Mouse (Mus musculus) megakaryocyte progenitor cell, adult 5-6 weeks (primary cell): Measurements from ENCODE around the gene Ntn1. TPM values are rescaled to one million over a fixed set of nuclear protein-coding genes. Genes with fewer than 3 reads are reported as not detected.

ENCODE experiments used
- ATAC-seq: replicated peaks from 2 replicates; pipeline ENCODE4 v1.8.0; 2016; ENCODE audit warnings: mild to moderate bottlenecking, moderate TSS enrichment, inconsistent platforms; ENCODE audit not compliant: poor library complexity
- total RNA-seq, 2 experiments: library from RNA; stranded (forward) in 1 of 2; stranded (reverse) in 1 of 2; fragments of 157-497, 149-512 nt in 1 of 2; fragments of 200-1000 nt in 1 of 2; gene quantifications; 2 replicates each; pipeline versions ENCODE4 v1.2.3 to v1.2.4; 2015 to 2017

Ntn1 gene
- total RNA-seq, 2 experiments from 2014 or later, result not detected

DNA sequence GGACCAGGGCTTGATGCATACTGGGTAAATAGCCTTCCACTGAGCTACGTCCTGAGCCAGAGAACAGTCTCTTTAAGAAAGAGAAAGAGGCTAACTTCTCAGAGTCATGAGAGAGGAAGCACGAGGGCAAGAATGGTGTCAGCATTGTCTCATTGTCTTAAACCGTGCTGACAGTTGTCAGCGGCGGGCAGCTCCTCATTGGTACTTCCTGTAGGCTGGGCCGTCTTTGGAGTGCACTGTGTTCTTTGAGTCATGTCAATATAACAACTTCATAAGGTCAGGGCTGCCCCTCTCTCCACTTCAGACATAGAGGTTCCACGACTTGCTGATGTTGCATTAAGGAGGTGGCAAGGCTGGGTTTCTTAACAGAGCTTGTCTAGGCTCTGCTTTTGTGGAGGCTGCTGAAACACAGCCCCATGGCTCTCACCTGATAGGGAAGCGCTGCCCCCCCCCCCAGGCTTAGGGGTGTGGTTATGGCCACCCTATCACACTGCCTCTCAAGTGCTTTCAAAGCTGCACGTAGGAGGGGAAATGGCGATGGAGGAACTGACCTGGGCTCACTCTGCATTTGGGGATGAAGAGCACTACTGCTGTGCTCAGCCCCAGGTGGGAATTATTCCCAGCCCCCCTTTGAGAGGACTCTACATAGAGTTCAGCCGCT lies 6.8 kb upstream of the Ntn1 start:
- ATAC-seq, result no peak

DNA sequence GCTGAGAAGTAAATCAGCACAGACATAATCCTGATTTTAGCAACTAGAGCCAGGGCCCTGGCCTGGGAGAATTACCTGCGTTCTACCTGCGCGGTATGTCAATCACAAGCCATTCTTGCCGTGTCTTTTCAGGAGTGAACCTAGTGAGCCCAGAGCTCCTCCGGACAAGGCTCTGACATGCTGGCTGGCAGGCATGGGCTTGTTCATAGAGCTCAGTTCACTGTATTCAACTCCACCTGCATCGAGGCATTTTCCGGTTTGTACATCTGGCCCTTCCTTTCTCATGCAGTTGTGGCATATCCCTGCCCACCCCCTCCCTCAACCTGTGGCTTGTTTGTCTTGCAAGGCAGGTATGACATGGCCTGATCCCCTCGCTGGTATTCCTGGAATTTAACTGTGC lies 5.0 kb upstream of the Ntn1 start:
- ATAC-seq, result no peak

DNA sequence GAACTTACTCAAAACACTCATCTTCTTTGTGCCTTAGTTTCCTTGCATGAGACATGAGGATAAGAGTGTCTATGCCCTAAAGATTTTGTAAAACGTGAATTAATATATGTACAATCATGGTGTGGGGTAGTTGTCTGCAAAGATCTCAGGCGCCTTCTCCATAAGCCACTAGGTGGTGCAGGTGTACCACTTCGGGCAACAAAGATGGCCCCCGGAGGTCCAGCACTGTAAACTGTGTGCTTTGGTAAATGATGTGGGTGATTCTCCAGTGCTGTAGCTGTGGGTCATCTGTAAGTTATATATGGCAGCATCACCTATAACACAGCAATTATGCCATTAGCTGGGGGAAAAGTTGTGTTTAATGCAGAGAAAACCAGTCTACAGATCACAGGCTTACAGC lies 3.6 kb upstream of the Ntn1 start:
- peak; percentile 70 for ATAC-seq

DNA sequence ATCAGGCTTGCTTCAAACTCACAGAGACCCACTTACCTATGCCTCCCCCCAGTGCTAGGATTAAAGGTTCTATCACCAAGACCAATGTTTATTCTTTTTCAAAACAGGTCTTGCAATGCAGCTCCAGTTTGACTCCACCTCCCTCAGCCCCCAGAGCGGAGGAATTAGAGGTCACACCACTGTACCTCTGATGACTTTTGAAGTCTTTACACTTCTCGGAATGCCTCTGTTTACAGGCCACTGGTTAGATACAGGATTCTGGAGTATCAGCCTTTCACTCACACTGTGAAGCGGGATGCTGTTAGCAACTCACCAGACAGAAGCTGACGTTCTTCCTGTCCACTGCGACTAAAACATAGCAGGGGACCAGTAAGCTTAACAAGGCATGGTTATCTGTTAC lies 805 bp upstream of the Ntn1 start:
- ATAC-seq, result no peak

DNA sequence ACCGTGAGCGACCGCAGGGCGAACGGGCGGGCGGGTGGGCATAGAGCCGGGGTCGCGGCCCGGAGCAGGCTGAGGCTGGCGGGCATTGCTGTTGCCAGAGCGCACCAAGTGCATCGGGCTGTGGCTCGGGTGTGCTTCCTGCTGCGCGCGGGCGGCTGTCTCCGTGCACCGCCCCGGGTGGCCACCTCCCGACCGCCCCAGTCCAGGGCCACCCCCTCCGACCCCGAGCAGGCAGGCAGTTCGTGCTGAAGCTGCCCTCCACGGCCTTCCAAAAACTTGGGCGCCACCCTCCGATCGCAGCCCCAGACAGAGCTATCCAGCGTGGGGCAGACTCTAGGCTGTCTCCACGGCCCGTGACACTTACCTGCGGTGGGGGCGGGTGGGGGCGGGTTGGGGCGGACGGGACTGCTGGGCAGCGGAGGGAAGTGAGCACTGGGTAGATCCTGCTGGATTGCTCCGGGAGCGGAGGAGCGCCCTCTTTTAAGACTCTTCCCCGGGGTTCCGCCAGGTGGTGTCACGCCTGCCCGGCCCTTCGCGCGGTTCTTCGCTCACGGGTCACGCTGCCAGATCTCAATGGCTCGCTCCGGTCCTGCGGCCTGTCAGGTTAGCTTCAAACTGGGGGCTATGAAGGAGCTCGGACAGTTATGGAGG lies 477 bp downstream of the Ntn1 start:
- ATAC-seq, result peak; percentile 29

DNA sequence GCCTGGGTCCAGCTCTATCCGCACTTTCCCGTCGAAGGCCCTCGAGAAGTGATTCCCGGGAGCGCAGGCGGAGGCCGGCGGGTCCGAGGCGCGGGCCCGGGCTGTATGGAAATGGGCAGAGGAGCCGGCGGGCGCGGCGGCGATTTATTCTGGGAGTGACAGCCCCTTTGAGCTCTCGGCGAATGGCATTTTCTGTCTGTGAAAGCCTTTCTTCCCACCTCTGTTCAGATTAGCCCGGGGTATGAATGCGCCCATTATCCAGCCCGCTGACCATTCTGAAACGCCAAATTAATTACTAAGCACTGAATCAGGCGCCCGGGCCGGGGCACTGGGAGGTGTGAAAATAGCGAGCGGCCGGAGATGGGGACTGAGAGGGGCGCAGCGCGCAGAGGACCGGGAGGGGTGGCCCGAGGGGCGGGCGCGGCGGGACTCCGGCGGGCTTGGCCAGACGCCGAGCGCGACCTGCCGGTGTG lies 1.0 kb downstream of the Ntn1 start:
- ATAC-seq, result no peak

DNA sequence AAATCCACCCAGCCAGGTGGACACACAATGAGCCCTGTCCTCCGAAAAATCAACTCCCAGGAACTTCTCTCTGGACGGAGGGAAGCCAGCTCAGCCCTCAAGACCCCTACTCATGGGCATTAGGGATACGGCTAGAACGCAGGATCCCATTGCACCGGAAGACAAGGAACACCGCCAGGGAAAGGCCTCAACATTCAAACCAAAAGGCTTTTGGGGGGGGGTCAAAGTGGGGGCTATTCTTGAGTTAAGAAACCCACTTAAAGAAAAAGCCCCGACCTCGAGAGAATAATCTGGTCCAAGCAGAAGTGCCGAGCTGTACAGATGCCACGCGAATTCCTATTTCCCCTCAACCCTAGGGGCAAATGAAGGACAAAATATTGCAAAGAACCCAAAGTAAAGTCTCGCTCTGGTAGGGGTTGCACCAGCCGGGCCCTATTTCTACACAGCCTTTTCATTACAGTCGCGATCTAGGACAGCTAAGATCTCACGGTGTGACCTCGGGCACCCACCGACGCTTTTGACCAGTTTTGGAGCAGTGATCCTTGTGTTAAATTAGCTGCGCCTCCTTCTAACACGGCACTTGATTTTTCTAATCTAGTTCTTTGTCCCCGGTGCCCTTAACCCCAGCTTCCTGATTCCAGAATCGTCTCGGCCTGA lies 1.6 kb downstream of the Ntn1 start:
- ATAC-seq, result no peak

DNA sequence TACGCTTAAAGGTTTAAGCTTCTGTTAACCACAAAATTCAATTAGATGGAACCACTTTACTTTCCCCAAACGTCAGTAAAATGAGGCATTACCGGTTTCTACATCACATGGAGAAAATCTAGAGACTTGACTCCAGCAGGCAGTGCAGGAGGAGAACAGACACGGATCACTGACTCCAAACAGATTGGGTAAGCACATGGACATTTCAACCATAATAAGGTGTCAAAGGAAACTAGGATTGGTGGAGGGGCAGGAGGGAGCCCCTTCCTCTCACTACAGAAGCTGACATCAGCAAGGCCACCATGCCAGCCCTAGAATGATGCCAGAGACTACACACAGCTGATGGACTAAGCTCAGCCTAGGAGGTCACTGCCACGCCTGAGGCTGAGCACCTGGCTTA lies 5.1 kb downstream of the Ntn1 start:
- no peak for ATAC-seq

DNA sequence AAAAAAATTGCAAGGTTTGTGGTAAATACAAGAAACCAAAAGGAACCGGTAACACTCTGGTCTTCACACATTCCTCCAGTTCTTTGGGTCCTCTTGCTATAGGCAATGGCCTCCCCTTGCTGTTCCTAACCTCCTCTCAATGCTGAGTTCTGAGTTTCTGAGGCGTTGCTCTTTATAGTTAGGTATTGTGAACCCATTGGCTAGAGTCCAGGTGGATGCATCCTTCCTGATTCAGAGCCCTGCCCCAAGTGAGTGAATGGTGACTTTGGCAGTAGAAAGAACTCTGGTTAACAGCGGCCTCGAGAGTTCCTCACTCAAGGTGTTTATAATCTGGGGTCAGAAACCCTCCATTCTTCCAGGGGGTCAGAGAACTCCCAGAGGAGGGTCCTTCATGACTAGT lies 5.9 kb downstream of the Ntn1 start:
- no peak for ATAC-seq

DNA sequence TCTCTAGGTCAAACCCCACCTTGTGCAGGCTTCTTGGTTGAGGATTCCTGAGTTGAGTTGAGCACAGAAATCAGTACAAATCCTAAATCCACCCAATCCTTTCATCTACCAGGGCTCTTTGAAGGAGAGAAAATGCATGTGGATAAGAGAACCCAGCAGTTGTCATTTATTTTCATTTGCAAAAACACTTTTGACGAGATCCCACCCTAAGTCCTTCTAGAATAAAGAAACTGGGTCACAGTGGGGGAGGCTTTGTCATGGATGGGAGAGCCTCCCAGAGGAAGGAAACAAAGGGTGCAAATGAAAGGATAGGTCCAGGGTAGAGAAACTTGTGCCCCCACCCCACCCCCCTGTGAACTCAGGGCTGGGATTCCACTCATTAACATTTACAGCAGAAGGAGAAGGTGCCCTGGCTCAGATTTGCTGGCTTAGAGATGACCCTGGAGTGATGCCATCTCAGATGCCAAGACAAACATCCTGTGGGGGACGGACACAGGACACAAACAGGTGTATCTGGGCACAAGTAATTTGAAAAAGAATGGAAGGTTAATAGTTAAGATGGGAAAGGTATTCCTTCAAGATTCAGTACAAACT lies 6.6 kb downstream of the Ntn1 start:
- ATAC-seq, result no peak

DNA sequence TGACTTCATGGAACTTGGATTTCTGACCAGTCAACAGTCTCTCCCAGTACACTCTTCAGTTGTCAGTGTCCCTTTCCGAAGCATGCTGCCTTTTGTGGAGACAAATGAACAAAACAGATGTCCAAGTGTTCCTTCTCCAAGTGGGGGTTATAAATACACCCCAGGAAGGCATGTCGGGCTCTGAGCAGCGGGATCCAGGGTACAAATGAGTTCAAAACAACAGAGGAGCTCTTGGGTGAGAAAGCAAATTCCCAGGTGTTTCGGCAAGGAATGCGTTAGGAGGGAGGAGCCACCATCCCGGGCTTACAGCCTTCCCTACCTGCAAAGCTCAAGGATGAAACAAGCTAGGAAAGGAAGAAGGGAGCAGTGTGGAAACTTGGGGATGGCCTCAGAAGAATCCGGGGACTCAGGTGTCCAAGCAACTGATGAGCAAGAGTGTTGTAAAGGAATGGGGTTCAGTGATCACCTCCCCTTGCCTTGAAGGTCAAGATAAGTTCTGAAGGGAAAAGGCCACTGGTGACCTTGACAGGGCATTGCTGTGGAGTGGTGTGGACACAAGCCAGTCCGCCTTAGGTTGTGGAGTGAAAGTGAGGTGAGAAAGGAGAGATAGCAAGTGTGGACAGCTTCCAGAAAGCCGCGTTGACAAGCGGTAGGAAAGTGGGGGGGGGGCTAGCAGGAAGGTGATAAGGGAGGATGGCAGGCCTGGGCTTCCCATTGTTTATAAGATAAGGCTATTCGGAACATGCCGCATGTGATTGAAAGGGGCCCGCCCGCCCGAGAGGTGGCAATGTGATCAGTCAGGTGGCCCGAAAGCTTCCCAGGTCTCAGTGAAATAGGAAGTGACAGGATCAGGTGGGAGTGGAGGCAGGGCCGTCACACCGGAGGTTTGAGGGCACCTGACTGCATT lies 10.0 kb downstream of the Ntn1 start:
- ATAC-seq, result no peak

DNA sequence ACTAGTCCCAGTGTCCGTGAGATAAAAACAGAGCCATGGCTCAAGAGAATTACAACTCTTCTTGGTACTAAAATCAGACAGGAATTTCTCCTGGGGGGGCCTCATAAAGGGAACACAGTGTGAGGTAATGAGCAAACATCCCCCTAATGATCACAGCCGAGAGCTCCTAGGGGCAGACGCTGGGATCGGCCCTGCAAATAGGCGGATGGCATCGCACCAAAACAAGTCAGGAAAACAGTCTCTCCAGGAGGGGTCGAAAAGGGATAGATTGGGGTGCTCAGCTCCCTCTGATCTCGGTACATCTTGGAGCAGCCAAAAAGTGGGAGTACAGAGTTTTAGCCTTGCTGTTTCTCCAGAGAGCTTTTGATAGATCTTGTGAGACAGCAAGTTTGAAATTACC lies 11.0 kb downstream of the Ntn1 start:
- ATAC-seq, result no peak

DNA sequence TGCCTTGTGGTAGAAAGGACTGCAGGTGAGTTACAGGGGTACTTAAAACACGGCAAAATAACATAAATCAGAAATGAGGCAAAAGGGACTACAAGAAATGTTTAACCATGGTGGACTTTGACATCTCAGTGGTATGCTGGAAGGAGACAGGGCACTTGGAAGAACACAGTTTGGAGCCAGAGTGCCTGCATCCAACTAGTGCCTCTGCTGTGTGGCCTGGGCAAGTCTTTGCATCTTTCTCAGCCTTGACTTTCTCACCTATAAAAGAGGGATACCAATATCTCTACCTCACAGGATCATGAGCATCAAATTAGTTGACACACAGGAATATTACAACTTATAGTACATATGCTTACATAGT lies 12.0 kb downstream of the Ntn1 start:
- ATAC-seq, result no peak

DNA sequence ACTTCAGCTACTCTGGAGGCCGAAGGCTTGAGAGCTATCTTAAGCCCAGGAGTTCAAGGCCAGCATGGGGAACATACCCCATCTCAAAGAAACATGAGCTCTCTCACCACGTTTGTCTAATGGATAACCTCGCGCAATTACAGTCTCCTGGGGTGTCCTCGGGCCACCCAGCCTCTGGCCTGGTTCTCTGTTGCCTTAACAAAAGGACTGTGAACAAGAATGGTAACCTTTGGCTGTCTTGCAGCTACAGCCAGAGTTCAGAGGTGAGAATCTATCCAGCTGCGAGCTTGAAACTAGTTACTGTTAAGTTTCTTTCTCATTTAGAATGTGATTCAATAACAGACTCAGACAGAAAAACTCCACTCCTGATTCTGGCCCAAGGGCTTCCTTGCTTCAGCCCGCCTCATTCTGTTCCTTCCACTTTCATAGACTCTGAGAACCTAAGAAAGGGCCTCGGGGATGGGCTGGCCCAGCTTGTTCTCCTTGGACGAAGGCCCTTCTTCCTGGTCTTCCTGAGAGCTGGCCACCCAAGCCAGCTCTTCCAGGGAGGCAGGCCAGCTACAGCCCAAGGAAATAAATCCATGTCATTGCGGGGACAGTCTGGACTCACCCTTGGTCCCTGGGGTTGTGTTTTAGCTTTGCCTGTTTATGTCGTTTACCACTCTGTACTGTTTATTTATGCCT lies 12.5 kb downstream of the Ntn1 start:
- no peak for ATAC-seq

DNA sequence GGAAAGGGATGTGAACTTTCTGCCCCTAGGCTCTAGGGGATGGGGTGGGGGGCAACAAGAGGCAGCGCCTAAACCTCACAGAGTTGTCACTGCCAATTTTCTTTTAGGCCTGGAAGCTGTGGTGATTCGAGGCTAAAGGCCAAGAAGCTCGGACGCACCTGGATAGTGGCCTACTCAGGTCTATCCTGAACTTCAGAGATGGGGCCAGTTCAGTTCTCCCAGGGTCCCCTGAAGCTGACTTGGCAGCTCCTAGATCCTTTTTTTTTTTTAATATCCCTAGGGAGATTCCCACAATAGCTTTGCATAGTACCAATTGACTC lies 13.2 kb downstream of the Ntn1 start:
- ATAC-seq, result no peak

DNA sequence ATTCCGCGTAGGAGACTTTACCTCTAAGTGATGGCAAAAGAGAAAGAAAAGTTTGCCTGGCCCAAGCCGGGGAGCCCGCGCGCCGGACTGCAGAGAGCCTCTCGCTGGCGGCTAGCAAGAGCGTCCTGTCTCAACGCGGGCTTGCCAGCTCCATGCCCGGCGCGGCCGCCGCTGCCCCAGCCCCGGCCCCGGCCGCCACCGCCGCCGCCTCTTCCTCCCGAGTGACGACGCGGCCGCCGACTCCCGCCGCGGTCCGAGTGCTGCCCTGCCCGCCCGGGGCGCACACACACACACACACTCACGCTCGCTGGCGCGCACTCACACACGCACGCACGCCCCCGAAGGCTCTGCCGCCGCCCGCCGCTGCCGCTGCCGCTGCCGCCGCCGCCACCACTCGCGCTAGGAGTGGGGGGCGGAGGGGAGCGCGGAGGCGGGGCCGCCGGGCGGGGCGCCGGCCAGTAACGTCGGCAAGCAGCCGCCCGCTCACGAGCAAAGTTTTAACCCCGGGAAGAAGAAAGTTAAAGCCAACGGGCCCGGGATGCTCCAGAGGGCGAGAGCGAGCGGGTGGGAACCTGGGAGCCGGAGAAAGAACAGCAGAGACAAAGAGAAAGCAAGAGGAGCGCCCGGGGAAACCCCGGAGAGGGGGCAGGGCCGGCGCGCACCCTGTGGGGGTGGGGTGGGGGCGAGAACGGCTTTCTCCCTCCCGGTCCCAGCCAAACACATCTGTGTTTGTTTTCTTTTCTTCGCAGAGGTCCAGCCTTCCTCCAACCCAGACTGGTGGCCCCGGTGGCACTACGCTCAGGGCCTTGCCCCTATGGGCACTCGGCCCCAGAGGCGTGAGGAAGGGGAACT lies 13.8 kb downstream of the Ntn1 start:
- ATAC-seq, result peak; percentile 23; the same call in 1 of the 2 replicates

DNA sequence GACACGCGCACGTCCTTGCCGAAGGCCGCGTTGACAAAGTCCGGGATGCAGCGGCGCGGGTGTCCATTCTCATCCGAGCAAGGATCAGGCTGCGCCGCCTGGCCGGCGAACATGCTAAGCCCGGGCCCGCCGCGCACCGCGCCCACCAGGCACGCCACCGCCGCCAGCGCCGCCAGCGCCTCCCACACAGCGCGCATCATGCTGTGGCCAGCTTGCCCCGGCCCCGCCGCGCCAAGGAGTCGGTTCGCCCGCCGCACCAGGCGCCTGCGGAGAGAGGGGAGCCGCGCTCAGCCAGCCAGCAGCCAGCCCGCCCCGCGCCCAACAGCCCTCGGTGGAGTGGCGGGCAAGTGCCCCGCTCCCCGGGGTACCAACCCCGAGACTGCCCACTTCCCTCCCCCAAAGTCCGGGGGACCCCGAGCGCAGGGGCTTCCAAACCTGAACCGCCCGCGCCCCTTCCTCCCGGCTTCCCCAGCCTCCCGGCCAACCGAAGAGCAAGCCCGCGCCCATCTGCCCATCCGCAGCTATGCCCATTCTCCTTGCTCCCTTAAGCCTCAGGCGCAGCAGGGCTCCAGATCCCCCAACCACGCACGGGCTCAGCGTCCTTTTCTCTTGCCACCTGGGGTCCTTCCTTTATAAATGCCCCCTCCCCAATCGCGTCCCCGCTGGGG lies 14.6 kb downstream of the Ntn1 start:
- no peak for ATAC-seq

DNA sequence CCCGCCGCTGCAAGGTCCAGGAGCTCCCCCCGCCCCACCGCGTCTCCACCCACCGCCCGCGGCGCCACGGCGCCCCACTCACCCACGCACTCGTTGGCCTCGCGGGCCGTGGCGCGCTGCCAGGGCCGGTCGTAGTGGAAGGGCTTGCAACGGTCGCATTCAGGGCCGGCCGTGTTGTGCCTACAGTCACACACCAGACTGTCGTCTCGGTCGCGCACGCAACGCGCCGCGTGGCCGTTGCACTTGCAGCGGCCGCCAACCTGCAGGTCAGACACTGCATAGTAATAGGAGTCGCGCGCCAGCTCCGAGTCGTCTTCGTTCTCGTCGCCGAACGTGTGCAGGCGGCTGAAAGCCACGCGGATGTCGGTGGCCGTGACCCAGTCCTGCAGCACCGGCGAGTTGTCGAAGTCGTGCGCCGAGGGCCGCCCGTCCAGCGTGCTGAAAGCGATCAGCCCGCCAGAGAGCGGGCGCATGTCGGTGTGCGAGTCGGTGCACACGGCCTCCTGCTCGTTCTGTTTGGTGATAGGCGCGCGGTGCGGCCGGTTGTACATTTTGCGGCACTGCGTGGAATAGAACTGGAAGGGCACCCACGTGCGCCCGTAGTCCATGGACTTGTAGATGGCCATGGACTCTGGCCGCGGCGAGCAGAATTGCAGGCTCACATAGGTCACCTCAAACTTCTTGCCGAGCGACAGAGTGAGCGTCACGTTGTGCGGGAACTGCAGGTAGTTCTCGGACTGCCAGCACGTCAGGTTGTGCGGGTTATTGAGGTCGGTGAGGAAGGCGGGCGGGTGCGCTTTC lies 15.4 kb downstream of the Ntn1 start:
- 0 out of 2 replicates have a peak, but pooled peaks have one; percentile 42 for ATAC-seq
